Mouse (Mus musculus) lung, embryonic 16.5 days (tissue): ENCODE measurements at regions not wholly inside any gene's neighbourhood (a gene's known extent, or its start where the extent isn't known, plus 50 kb on each side); places are given as distances from the start of the nearest gene placed in this dataset.

Experiments
- ATAC-seq: fragments of 200-750 bp; cut with Nextera tagmentation; 2 replicates; pipeline ENCODE4 v1.8.0; 2017; ENCODE audit warnings: low read depth, mild to moderate bottlenecking, moderate library complexity
- H3K27ac ChIP-seq: fragments of 300-500 bp; sonication (generic); 2 replicates; pipeline ENCODE4 v1.5.1; 2014; ENCODE audit warnings: mild to moderate bottlenecking, control low read depth, low read length
- H3K27me3 ChIP-seq: fragments of 300-500 bp; sonication (generic); 2 replicates; pipeline ENCODE4 v1.6.1; 2014; ENCODE audit warnings: low read depth, low read length, mixed read lengths; ENCODE audit not compliant: control insufficient read depth, insufficient read depth
- H3K36me3 ChIP-seq: fragments of 300-500 bp; sonication (generic); 2 replicates; pipeline ENCODE4 v1.6.1; 2014; ENCODE audit warnings: low read length; ENCODE audit not compliant: control insufficient read depth, insufficient read depth
- H3K4me1 ChIP-seq: fragments of 300-500 bp; sonication (generic); replicated peaks from 2 replicates; pipeline ENCODE4 v1.6.1; 2014; ENCODE audit warnings: low read length, mixed read lengths; ENCODE audit not compliant: control insufficient read depth, insufficient read depth
- H3K4me2 ChIP-seq: fragments of 300-500 bp; sonication (generic); 2 replicates; pipeline ENCODE4 v1.6.1; 2014; ENCODE audit warnings: low read depth, low read length, control low read depth
- H3K4me3 ChIP-seq: fragments of 300-500 bp; sonication (generic); 2 replicates; pipeline ENCODE4 v1.5.1; 2014; ENCODE audit warnings: mild to moderate bottlenecking, low read length, control low read depth
- H3K9ac ChIP-seq: fragments of 300-500 bp; sonication (generic); 2 replicates; pipeline ENCODE4 v1.6.1; 2014; ENCODE audit warnings: low read length, control low read depth
- H3K9me3 ChIP-seq: fragments of 300-500 bp; sonication (generic); 2 replicates; pipeline ENCODE4 v1.6.1; 2016; ENCODE audit warnings: low read length; ENCODE audit not compliant: control insufficient read depth
- WGBS: fragments of 180-500 bp; shearing (Covaris S2); extraction: QIAGEN DNeasy Blood & Tissue Kit; methylation state at CpG from one replicate; pipeline ENCODE4 v1.1.7; 2014; 5-methylcytosine and 5-hydroxymethylcytosine counted together

GRCm38 (mm10) chr8:35208357-35208756 lies 557.2 kb upstream of the Gm19410 start:
- 58% methylated on average over 5 of the region's 5 CpGs for WGBS
- peak overlapping the region; percentile 58 for H3K27ac ChIP-seq
- H3K36me3 ChIP-seq: no peaks in the 10 kb centered on the region
- no peak overlapping the region for H3K4me3 ChIP-seq
- H3K9ac ChIP-seq: no peak overlapping the region
- H3K27me3 ChIP-seq: no peaks in the 10 kb centered on the region
- no peak for ATAC-seq
- H3K4me1 ChIP-seq: peaks cover 23% of the 10 kb centered on the region
- no peak overlapping the region for H3K4me2 ChIP-seq
- no peaks in the 10 kb centered on the region for H3K9me3 ChIP-seq

GRCm38 (mm10) chr8:35211506-35212452 lies 553.8 kb upstream of the Gm19410 start:
- peak overlapping the region; percentile 47; the same call in 1 of the 2 replicates for H3K27ac ChIP-seq
- H3K4me2 ChIP-seq: no peak overlapping the region
- no peaks in the 10 kb centered on the region for H3K27me3 ChIP-seq
- WGBS: 47% methylated on average over 10 of the region's 10 CpGs
- H3K4me1 ChIP-seq: peaks cover 7% of the 10 kb centered on the region; the same call in 1 of the 2 replicates
- H3K9me3 ChIP-seq: no peaks in the 10 kb centered on the region
- H3K4me3 ChIP-seq: no peak overlapping the region
- no peaks in the 10 kb centered on the region for H3K36me3 ChIP-seq
- ATAC-seq: peak; percentile 67
- no peak overlapping the region for H3K9ac ChIP-seq

DNA sequence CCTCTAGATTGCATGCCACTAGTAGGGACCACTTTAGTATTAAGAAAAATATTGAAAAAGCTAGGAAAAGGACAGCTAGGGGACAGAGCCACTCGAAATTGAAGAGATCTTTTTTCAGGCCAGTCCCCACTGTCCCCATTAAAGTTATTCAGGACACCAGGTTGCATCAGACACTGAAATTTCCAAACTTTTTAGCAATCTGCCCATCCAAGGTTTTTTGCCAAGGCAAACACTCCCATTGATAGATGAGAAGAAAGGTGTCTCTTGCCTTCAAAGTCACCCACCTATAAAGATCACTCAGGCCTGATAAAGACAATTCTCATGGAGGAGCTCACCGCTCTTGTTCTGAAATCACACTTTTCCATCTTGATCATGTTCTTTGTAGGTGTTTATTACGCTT lies 552.1 kb upstream of the Gm19410 start:
- 74% methylated on average over 3 of the region's 3 CpGs for WGBS

DNA sequence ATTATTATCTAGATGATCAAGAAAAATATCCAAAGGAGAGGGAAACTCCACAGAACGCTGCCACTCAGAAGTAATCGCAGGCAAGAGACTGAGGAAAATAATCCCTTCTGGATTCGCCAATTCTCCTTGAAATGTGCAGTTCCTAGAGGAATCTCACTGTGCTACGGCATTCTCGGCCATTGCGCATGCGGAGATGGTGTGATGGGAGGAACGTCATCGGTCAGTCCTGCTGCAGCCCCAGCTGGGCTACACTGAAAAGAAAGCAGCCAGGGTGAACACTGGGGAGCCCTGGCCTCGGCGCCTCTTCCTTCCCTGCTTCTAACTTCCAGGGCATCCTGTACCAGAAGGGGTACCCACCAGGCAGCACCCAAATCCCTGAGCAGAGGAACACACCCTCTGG lies 548.0 kb upstream of the Gm19410 start:
- no peak overlapping the region for H3K9ac ChIP-seq
- peaks cover 5% of the 10 kb centered on the region; the same call in 1 of the 2 replicates for H3K4me1 ChIP-seq
- H3K4me3 ChIP-seq: no peak overlapping the region
- no peak for ATAC-seq
- H3K4me2 ChIP-seq: no peak overlapping the region
- WGBS: 83% methylated on average over 11 of the region's 11 CpGs
- H3K27me3 ChIP-seq: no peaks in the 10 kb centered on the region
- no peaks in the 10 kb centered on the region for H3K36me3 ChIP-seq
- H3K9me3 ChIP-seq: no peaks in the 10 kb centered on the region
- H3K27ac ChIP-seq: no peak overlapping the region

More for the DNA sequence above, 552.1 kb upstream of the Gm19410 start:
- Histone ChIP-seq H3K27ac (no peak overlapping the region), H3K36me3 (no peaks in the 10 kb centered on the region), H3K27me3 (no peaks in the 10 kb centered on the region), H3K9me3 (no peaks in the 10 kb centered on the region), H3K4me2 (no peak overlapping the region), H3K4me1 (peaks cover 6% of the 10 kb centered on the region; the same call in 1 of the 2 replicates), H3K9ac (no peak overlapping the region), H3K4me3 (no peak overlapping the region)
- no peak for ATAC-seq

GRCm38 (mm10) chr8:35218327-35218726 lies 547.3 kb upstream of the Gm19410 start:
- H3K9ac ChIP-seq: no peak overlapping the region
- no peak overlapping the region for H3K4me2 ChIP-seq
- ATAC-seq: no peak
- WGBS: 39% methylated on average over 4 of the region's 4 CpGs
- H3K36me3 ChIP-seq: no peaks in the 10 kb centered on the region
- H3K27me3 ChIP-seq: no peaks in the 10 kb centered on the region
- no peaks in the 10 kb centered on the region for H3K9me3 ChIP-seq
- no peak overlapping the region for H3K27ac ChIP-seq
- H3K4me1 ChIP-seq: peaks cover 5% of the 10 kb centered on the region; the same call in 1 of the 2 replicates
- no peak overlapping the region for H3K4me3 ChIP-seq

GRCm38 (mm10) chr8:35224053-35224924 lies 541.3 kb upstream of the Gm19410 start:
- Histone ChIP-seq H3K4me2 (peak overlapping the region; percentile 23), H3K36me3 (no peaks in the 10 kb centered on the region), H3K9ac (no peak overlapping the region), H3K4me1 (peaks cover 5% of the 10 kb centered on the region; the same call in 1 of the 2 replicates), H3K4me3 (0 out of 2 replicates have a peak overlapping the region, but pooled peaks have one; percentile 3), H3K27ac (peak overlapping the region; percentile 91), H3K9me3 (no peaks in the 10 kb centered on the region), H3K27me3 (no peaks in the 10 kb centered on the region)
- WGBS: 52% methylated on average over 18 of the region's 18 CpGs
- peak; percentile 96 for ATAC-seq

DNA sequence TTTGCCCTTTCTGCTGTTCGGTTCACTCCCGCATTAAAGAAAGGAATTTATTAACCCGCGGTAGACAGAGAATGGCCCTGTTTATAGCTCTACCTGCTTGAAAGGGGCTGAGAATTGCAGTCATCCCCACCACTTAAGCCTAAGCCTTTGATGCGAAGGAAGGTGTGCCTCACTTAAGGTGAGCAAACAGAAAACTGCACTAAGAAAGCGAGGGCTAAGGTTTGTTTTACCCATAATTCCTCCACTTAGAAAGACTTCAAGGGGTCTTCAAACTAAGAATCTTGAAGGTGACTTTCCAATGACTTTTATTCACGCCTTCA lies 540.7 kb upstream of the Gm19410 start:
- H3K9ac ChIP-seq: no peak overlapping the region

DNA sequence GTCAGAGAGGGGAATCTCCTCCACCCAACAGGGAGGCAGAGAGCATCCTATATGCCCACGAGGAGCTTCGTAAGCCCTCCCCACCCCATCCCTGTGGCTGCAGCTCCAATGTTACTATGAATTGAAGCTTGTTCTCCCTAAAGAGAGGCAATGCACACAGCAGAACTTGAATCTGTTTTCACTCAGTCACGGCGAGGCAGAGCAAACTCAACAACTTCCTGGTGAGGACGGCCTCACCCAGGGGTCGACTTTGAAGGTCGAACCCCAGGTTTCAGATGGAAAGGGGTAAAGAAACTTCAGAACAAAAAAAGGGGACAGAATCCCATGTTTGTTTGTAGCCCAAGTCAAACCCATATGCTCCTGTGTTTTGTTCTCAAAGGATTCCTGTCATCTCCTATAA lies 538.5 kb upstream of the Gm19410 start:
- Histone ChIP-seq H3K9me3 (no peaks in the 10 kb centered on the region), H3K27ac (no peak overlapping the region), H3K36me3 (no peaks in the 10 kb centered on the region), H3K9ac (no peak overlapping the region), H3K4me2 (no peak overlapping the region), H3K27me3 (no peaks in the 10 kb centered on the region), H3K4me3 (no peak overlapping the region), H3K4me1 (peaks cover 5% of the 10 kb centered on the region; the same call in 1 of the 2 replicates)
- no peak for ATAC-seq
- WGBS: 51% methylated on average over 7 of the region's 7 CpGs

More for the DNA sequence above, 540.7 kb upstream of the Gm19410 start:
- peak; percentile 79 for ATAC-seq
- no peak overlapping the region for H3K4me2 ChIP-seq
- no peaks in the 10 kb centered on the region for H3K36me3 ChIP-seq
- no peaks in the 10 kb centered on the region for H3K9me3 ChIP-seq
- H3K27me3 ChIP-seq: no peaks in the 10 kb centered on the region
- H3K4me1 ChIP-seq: peaks cover 5% of the 10 kb centered on the region; the same call in 1 of the 2 replicates
- peak overlapping the region; percentile 91 for H3K27ac ChIP-seq
- 55% methylated on average over 7 of the region's 7 CpGs for WGBS
- H3K4me3 ChIP-seq: no peak overlapping the region

DNA sequence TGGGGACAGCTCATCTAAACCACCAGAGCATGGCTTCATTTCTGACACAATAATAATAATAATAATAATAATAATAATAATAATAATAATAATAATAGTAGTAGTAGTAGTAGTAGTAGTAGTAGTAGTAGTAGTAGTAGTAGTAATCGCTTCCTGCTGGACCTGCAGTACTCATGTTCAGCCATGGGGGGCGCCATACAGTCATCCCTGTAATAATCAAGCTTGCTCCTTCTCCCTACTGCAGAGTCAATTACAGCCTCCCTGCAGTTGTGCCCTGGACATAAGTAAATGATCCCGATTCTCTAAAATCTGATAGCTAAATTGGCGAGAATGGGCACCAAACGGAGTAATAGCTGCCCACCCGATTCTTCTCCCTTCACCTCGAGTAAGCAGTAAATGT lies 537.1 kb upstream of the Gm19410 start:
- no peaks in the 10 kb centered on the region for H3K9me3 ChIP-seq
- WGBS: 77% methylated on average over 7 of the region's 7 CpGs
- H3K4me2 ChIP-seq: no peak overlapping the region
- H3K4me1 ChIP-seq: peaks cover 5% of the 10 kb centered on the region; the same call in 1 of the 2 replicates
- no peak overlapping the region for H3K9ac ChIP-seq
- H3K36me3 ChIP-seq: no peaks in the 10 kb centered on the region
- H3K4me3 ChIP-seq: no peak overlapping the region
- no peak for ATAC-seq
- H3K27me3 ChIP-seq: no peaks in the 10 kb centered on the region
- no peak overlapping the region for H3K27ac ChIP-seq
